Mouse (Mus musculus): ENCODE measurements around the gene Jhy.

- no peak for TF ChIP-seq HCFC1 (IDR thresholded peaks at IDR 0.05; ENCODE audit: borderline replicate concordance, insufficient read depth, low read length)
- no peak for TF ChIP-seq CHD2 (IDR thresholded peaks at IDR 0.05; ENCODE audit: low read depth, low read length)
- no peak for TF ChIP-seq ZC3H11A (IDR thresholded peaks at IDR 0.05; ENCODE audit: borderline replicate concordance, low read depth, low read length)
- TF ChIP-seq MAFK (IDR thresholded peaks at IDR 0.05; ENCODE audit: insufficient read depth, low read depth, low read length), result no peak
These were observed 85.5 kb downstream of the Jhy start for GRCm38 (mm10) chr9:40878291-40878945.
